ENCODE assay signal across 10 mouse cellular contexts in genomic region chr2:3731316-3732015, GRCm38 (mm10).
DNase-seq lines count a peak whose midpoint lies in the region; ATAC-seq and TF ChIP-seq lines count a peak whose summit lies in the region.
"Had no signal": no experiment of that assay in that cellular context is flagged by ENCODE, and none has a peak within 500 bp of the region (broad histone marks: within the 10 kb centered on the region; RNA-seq: fewer than 3 reads in every experiment).

No protein-coding gene starts in this region.

- H3K9me3 ChIP-seq in forebrain, postnatal 0 days (ENCODE audit: low read length) = no peaks in the 10 kb centered on the region
- H3K9me3 ChIP-seq in forebrain, embryonic 14.5 days (replicated peaks; ENCODE audit: control insufficient read depth, low read length) = no peaks in the 10 kb centered on the region
- no peaks in the 10 kb centered on the region for H3K9me3 ChIP-seq in midbrain, postnatal 0 days (ENCODE audit: low read length)
- H3K9me3 ChIP-seq in midbrain, embryonic 10.5 days (replicated peaks) = no peaks in the 10 kb centered on the region
- H3K9me3 ChIP-seq in forebrain, embryonic 11.5 days (ENCODE audit: control insufficient read depth, low read length) = no peaks in the 10 kb centered on the region
- H3K9me3 ChIP-seq: limb, embryonic 13.5 days had no signal

- 77% methylated on average over 14 of the region's 14 CpGs for WGBS in forebrain, postnatal 0 days
- WGBS in forebrain, embryonic 14.5 days = 83% methylated on average over 14 of the region's 14 CpGs
- 85% methylated on average over 14 of the region's 14 CpGs for WGBS in midbrain, postnatal 0 days
- WGBS in midbrain, embryonic 10.5 days = 92% methylated on average over 14 of the region's 14 CpGs
- 85% methylated on average over 14 of the region's 14 CpGs for WGBS in small intestine, adult 2 months
- 91% methylated on average over 14 of the region's 14 CpGs for WGBS in forebrain, embryonic 11.5 days

- DNase-seq in forebrain, postnatal 0 days = peak; percentile 34
- DNase-seq in forebrain, embryonic 14.5 days (ENCODE audit: low spot score) = no peak
- peak; percentile 80 for DNase-seq in midbrain, postnatal 0 days (ENCODE audit: low spot score)
- no peak for DNase-seq in midbrain, embryonic 10.5 days (ENCODE audit: low spot score)
- no peak for DNase-seq in adrenal gland, postnatal 4 days (ENCODE audit: low spot score in 2 of 2)
- no peak for DNase-seq in forebrain, embryonic 11.5 days (ENCODE audit: low spot score)

- no peaks in the 10 kb centered on the region for H3K27me3 ChIP-seq in forebrain, postnatal 0 days (ENCODE audit: insufficient read depth, low read length)
- no peaks in the 10 kb centered on the region for H3K27me3 ChIP-seq in forebrain, embryonic 14.5 days (replicated peaks; ENCODE audit: control insufficient read depth, insufficient read depth, low read length)
- H3K27me3 ChIP-seq in midbrain, postnatal 0 days (ENCODE audit: insufficient read depth, low read length) = no peaks in the 10 kb centered on the region
- no peaks in the 10 kb centered on the region for H3K27me3 ChIP-seq in midbrain, embryonic 10.5 days (ENCODE audit: low read depth, poor library complexity, severe bottlenecking)
- H3K27me3 ChIP-seq in small intestine, adult 2 months (ENCODE audit: control insufficient read depth, insufficient read depth, low read length) = no peaks in the 10 kb centered on the region
- no peaks in the 10 kb centered on the region for H3K27me3 ChIP-seq in forebrain, embryonic 11.5 days (ENCODE audit: control insufficient read depth, insufficient read depth, low read length)
- H3K27me3 ChIP-seq: limb, embryonic 13.5 days had no signal

- ATAC-seq in forebrain, postnatal 0 days = peak; percentile 46; the same call in 1 of the 2 replicates
- ATAC-seq in forebrain, embryonic 14.5 days = no peak
- no peak for ATAC-seq in midbrain, postnatal 0 days (ENCODE audit: low FRiP score)
- peak; percentile 20; the same call in 1 of the 2 replicates for ATAC-seq in granulocyte monocyte progenitor cell, adult 5-6 weeks (replicated peaks; ENCODE audit: poor library complexity, severe bottlenecking)
- ATAC-seq in forebrain, embryonic 11.5 days (replicated peaks; ENCODE audit: low FRiP score) = no peak

- no peak overlapping the region for H3K4me2 ChIP-seq in forebrain, postnatal 0 days (ENCODE audit: low read depth)
- no peak overlapping the region for H3K4me2 ChIP-seq in forebrain, embryonic 14.5 days (ENCODE audit: low read length)
- no peak overlapping the region for H3K4me2 ChIP-seq in midbrain, postnatal 0 days (ENCODE audit: low read depth, low read length, poor library complexity, severe bottlenecking)
- H3K4me2 ChIP-seq in forebrain, embryonic 11.5 days (ENCODE audit: low read depth, low read length, severe bottlenecking) = no peak overlapping the region
- H3K4me2 ChIP-seq: limb, embryonic 13.5 days had no signal

- no peak overlapping the region for H3K27ac ChIP-seq in forebrain, postnatal 0 days (ENCODE audit: low read depth, low read length)
- H3K27ac ChIP-seq in forebrain, embryonic 14.5 days (ENCODE audit: low read depth, low read length) = no peak overlapping the region
- H3K27ac ChIP-seq in midbrain, postnatal 0 days (ENCODE audit: low read depth, low read length) = no peak overlapping the region
- no peak overlapping the region for H3K27ac ChIP-seq in midbrain, embryonic 10.5 days (replicated peaks)
- H3K27ac ChIP-seq in small intestine, adult 2 months (ENCODE audit: insufficient read depth, low read depth, low read length) = peak overlapping the region; percentile 54
- no peak overlapping the region for H3K27ac ChIP-seq in forebrain, embryonic 11.5 days (ENCODE audit: low read depth, low read length)
- H3K27ac ChIP-seq: limb, embryonic 13.5 days had no signal

- H3K4me3 ChIP-seq in forebrain, postnatal 0 days (ENCODE audit: low read depth, low read length) = no peak overlapping the region
- no peak overlapping the region for H3K4me3 ChIP-seq in forebrain, embryonic 14.5 days (ENCODE audit: low read depth, low read length)
- H3K4me3 ChIP-seq in midbrain, postnatal 0 days (ENCODE audit: low read depth, low read length) = no peak overlapping the region
- no peak overlapping the region for H3K4me3 ChIP-seq in midbrain, embryonic 10.5 days
- no peak overlapping the region for H3K4me3 ChIP-seq in small intestine, adult 2 months (ENCODE audit: low read depth, low read length)
- H3K4me3 ChIP-seq in forebrain, embryonic 11.5 days (ENCODE audit: low read depth, low read length) = no peak overlapping the region
- H3K4me3 ChIP-seq: limb, embryonic 13.5 days; myocyte had no signal

- peaks cover 8% of the 10 kb centered on the region; the same call in 1 of the 2 replicates for H3K4me1 ChIP-seq in forebrain, postnatal 0 days (ENCODE audit: insufficient read depth)
- H3K4me1 ChIP-seq in forebrain, embryonic 14.5 days (ENCODE audit: control insufficient read depth, insufficient read depth, low read length) = 0 out of 2 replicates have a peak, but pooled peaks cover 2% of the 10 kb centered on the region
- H3K4me1 ChIP-seq in midbrain, postnatal 0 days (ENCODE audit: insufficient read depth, low read length) = peaks cover 5% of the 10 kb centered on the region; the same call in 1 of the 2 replicates
- peaks cover 14% of the 10 kb centered on the region for H3K4me1 ChIP-seq in midbrain, embryonic 10.5 days
- peaks cover 5% of the 10 kb centered on the region; the same call in 1 of the 2 replicates for H3K4me1 ChIP-seq in small intestine, adult 2 months (ENCODE audit: control insufficient read depth, insufficient read depth, insufficient read length, low read length)
- no peaks in the 10 kb centered on the region; the same call in 1 of the 2 replicates for H3K4me1 ChIP-seq in forebrain, embryonic 11.5 days (replicated peaks; ENCODE audit: control insufficient read depth, insufficient read depth, low read length)

- H3K36me3 ChIP-seq in forebrain, postnatal 0 days (ENCODE audit: insufficient read depth) = no peaks in the 10 kb centered on the region
- H3K36me3 ChIP-seq in forebrain, embryonic 14.5 days (ENCODE audit: control insufficient read depth, insufficient read depth, low read length) = no peaks in the 10 kb centered on the region
- H3K36me3 ChIP-seq in midbrain, postnatal 0 days (ENCODE audit: insufficient read depth, low read length) = no peaks in the 10 kb centered on the region
- H3K36me3 ChIP-seq in midbrain, embryonic 10.5 days = 0 out of 2 replicates have a peak, but pooled peaks cover 3% of the 10 kb centered on the region
- H3K36me3 ChIP-seq in small intestine, adult 2 months (ENCODE audit: control insufficient read depth, insufficient read depth, low read length) = no peaks in the 10 kb centered on the region
- H3K36me3 ChIP-seq in forebrain, embryonic 11.5 days (ENCODE audit: control insufficient read depth, insufficient read depth, low read length) = no peaks in the 10 kb centered on the region
- H3K36me3 ChIP-seq: limb, embryonic 13.5 days had no signal

- TF ChIP-seq POLR2A in small intestine, adult 2 months (IDR thresholded peaks at IDR 0.05; ENCODE audit: low read depth, low read length) = no peak

- no peak for TF ChIP-seq CTCF in forebrain, postnatal 0 days (IDR thresholded peaks at IDR 0.05; ENCODE audit: low read depth)
- no peak for TF ChIP-seq CTCF in midbrain, postnatal 0 days (IDR thresholded peaks at IDR 0.05)
- TF ChIP-seq CTCF in small intestine, adult 2 months (IDR thresholded peaks at IDR 0.05; ENCODE audit: extremely low read depth, insufficient read length, insufficient replicate concordance, low read depth, low read length) = no peak

- no peak overlapping the region for H3K9ac ChIP-seq in forebrain, postnatal 0 days
- no peak overlapping the region for H3K9ac ChIP-seq in forebrain, embryonic 14.5 days (ENCODE audit: low read length)
- no peak overlapping the region for H3K9ac ChIP-seq in midbrain, postnatal 0 days (replicated peaks; ENCODE audit: low read length, poor library complexity, severe bottlenecking)
- no peak overlapping the region for H3K9ac ChIP-seq in forebrain, embryonic 11.5 days (ENCODE audit: low read length)
- H3K9ac ChIP-seq: limb, embryonic 13.5 days had no signal

Comparison
In these comparisons a context has a peak if more than half of its experiments do, and no peak if none do; other contexts are left out.
1. ATAC-seq: peak in forebrain, postnatal 0 days (single experiment) and granulocyte monocyte progenitor cell, adult 5-6 weeks (single experiment); none in forebrain, embryonic 14.5 days (single experiment), midbrain, postnatal 0 days (single experiment) and forebrain, embryonic 11.5 days (single experiment).
2. DNase-seq: peak in forebrain, postnatal 0 days (single experiment) and midbrain, postnatal 0 days (single experiment); none in forebrain, embryonic 14.5 days (single experiment), midbrain, embryonic 10.5 days (single experiment), adrenal gland, postnatal 4 days (0 of 2) and forebrain, embryonic 11.5 days (single experiment).